Mouse (Mus musculus) testis, postnatal 10 days (tissue): ENCODE results near the gene Zswim3.
"Not testable (repeated sequence)": the region's sequence is repeated elsewhere in the genome, so short reads cannot be mapped to it uniquely, and the experiment has no call there.

Experiments
- DNase-seq: peaks from one replicate; pipeline ENCODE4 v3.0.0; 2021; ENCODE audit warnings: low spot score

The Zswim3 gene

DNA sequence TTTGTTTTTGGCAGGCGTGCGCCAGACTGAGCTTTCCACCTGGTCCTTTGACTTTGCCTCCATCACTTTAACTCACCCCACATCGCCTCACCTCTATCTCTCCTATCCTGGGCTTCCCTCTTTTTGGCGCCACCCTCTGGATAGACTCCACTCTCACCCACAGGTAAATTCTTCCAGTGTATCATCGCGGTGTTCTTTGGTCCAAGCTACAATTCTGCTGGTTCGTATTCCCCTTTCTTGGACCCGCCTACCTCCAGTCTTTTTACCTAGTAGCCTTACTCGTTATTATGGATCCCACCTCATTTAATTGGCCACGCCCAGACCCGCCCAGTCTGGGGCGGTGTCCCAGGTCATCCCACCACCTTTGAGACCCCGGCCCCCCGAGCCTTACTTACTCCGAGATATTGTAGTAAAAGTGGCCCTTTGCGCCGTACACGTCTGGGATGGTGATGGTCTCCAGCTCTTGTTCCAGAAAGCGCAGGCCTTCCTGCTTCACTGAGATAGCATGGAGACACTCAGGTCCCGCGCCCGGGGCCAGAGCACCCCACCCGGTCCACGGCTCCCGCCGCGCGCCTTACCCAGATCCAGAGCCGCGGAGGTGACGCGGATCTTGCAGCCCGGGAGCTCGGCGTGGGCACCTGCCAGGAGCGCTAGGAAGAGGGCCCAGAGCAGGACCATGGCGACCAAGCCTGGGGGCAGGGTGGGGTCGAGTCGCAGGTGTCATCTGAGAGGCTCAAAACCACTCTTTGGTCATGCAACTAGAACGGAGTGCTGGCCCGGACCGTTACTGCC is 51.6 kb downstream of the Zswim3 start:
- DNase-seq = no peak

DNA sequence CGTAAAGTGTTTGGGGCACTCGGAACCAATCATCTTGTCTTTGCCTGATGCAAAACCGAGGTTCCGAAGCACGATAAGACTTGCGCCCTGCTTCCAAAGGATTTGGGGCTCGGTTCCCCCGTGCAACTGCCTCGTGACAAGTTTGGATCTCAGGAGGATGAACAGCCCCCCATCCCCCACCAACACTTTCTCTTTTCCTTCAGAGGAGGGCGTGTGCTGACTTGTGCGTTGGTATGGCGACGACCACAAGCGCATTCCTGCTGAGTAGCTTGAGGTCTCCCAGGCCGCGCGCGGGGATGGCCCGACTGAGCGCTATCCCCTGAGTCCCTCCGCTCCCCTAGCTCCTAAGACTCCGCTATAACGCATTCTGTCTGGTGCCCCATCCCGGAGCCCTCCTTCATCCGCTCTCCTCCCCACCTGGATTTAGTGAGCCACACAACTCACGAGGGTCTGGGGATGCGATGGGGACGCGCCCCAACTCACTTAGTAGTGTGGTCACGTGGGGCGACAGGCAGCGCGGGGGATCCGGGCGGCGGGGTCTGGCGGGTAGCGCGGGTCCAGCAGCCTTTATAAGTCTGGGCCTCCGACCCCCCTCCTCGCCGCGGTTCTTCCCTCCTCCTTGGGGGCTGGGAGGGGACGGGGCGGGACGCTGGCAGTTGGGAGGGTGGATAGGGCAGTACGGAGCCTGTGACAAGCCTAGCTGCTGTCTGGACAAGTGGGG is 52.4 kb downstream of the Zswim3 start, which contains the start of gene Pltp:
Gene Pltp (minus strand): TSS at position 611 of the 721 bp plus-strand sequence.
- peak; percentile 78 for DNase-seq

DNA sequence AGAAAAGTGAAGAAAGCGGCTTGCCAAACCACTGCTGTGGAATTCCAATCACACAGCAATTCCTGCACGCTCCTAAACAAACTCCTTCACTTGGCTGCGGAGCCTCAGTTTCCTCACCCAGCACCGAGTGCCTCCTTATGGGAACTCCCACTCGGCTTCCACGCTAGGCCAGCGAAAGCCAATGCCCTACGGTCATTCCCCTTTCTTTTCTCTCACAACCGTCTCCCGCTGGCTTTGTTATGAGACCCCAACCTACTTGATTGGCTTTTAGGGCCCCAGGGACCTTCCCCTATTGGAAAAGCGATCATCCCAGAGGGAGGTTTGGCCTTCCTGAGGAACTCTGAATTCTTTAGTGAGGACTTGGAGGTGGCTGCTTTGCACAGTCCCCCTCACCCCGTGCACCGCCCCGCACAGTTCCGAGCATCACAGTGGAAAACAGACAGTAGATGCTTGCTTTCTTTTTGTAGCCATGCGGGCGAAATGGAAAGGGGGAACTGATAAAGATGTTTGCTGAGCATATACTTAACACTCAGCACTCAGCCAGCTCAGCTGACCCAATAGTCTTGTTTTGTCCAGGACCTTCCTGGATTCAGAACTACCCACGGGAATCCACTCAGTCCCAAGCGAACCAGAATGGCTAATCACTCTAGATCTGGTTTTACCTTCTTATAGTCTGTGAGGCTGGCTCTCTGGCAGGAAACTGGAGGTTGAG is 53.1 kb downstream of the Zswim3 start:
- no peak for DNase-seq

DNA sequence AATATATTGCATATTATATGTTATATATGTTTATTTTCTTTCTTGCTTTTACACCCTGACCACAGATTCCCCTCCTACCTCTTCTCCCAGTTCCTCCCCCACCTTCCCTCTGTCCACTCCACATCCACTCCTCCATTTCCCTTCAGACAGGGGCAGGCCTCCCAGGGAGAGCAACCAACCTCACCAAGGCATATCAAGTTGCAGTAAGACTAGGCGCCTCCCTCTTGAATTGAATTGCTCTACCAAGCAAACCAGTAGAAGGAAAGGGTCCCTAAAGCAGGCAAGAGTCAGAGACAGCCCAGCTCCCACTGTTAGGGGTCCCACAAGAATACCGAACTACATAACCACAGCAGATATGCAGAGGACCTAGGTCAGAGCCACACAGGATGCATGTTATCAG is 54.3 kb downstream of the Zswim3 start:
- no peak for DNase-seq

DNA sequence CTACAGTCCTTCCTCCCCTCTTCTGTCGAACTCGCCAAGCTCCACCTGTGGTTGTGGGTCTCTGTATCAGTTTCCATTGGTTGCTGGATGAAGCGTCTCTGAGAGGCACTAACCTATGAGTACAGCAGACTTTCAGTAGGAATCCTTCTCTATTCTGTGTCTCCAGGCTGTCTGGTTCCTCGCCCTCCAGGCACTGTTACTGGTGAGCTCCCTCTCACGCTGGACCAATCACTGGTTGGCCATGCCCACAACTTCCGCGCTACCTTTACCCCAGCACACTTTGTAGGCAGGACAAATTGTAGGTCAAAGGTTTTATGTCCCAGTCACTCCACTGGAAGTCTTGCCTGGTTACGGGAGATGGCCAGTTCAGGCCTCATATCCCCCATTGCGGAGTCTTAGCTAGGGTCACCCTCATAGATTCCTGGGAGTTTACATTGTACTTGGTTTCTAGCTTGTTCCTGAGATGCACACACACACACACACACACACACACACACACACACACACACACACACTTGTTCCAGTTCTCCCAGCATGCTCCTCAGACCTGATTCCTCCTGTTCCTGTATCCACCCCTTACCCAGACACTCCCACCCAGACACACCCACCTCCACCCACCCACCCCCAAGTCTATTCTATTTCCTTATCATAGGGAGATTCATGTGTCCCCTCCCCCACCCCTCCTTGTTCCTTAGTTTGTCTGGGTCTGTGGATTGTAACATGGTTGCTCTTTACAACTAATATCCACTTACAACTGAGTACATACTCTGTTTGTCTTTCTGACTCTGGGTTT is 54.9 kb downstream of the Zswim3 start:
- DNase-seq = no peak

DNA sequence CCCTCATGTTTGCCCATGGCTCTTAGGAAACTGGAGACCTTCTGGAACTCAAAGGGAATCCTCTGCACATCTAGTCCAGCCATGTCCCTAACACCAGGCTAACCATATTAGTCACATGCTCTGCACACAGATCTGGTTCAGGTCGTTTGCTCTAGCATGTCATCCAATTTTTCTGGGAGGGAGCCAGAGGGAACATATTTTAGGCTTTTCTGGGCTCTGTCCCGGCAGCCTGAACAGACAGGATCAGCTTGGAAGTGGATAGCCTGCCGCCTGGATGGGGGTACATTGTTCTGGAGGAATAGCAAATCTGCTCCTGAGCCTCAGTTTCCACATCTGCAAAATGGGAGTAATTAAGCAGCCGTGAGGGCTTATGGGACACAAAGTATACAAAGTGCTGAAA is 56.2 kb downstream of the Zswim3 start:
- no peak for DNase-seq

DNA sequence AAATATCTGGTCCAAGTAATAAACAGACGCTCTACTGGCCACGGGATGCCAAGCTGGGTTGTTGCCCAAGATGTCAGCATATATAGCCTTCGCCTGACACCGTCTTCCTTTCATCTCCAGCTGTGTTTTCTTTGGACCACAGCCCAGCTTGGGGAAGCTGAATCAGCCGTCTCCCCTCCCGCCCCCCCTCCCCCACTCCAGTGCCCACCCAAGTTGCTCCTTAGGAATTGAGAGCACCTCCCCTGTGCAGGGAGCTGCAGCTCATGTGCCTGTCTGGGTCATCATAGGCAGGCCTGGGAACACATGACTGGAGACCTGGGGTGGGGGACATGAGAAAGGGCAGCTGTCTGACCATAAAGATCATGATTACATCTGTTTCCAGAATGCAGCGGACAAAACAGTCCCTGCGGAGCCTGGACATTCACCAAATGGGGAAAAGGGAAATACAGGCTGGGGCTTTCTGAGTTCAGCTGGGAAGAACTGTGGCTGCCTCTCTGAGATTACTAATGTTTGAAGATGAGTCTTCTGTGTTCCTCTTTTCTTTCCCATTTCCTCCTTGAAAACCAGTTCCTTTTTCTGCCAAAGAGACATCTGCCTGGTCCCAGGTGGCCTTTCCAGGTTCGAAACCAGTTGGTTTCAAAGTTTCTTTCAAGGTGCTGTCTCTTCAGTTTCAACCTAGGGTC is 57.4 kb downstream of the Zswim3 start:
- DNase-seq = peak; percentile 81

DNA sequence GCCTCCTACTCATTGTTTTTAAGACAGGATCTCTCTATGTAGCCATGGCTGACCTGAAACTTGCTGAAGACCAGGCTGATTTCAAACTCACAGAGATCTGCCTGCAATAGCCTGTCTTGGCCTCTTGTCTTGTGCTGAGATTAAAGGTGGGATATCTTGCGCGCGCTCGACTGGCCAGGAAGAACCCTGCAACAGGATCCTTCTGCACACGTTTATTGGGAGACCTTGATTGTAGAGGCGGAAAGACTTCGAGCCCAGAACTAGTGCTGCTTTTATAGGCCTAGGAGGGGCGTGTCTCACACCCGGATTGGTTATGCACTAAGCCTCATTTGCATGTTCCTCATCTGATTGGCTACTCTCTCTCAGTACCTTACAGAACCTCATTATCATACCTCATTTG is 58.5 kb downstream of the Zswim3 start:
- not testable (repeated sequence) for DNase-seq

DNA sequence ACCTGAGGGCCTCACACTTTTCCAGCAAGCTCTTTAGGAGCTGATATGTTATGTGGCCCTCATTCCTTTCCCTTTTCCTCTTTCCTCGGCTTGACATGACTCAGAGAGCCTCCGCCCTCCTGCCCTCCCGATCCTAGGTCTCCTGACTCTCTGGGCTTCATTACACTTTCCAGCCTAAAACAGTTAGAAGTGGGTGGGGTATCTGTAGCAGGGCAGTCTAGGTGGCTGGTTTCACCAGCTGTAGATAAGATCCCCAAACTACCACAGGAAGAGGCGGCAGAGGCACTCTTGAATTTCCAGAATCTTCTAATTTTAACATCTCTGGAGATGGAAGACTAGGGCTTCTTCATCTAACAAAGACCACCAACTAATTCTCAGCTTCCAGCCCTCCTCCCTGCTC is 59.7 kb downstream of the Zswim3 start:
- no peak for DNase-seq

DNA sequence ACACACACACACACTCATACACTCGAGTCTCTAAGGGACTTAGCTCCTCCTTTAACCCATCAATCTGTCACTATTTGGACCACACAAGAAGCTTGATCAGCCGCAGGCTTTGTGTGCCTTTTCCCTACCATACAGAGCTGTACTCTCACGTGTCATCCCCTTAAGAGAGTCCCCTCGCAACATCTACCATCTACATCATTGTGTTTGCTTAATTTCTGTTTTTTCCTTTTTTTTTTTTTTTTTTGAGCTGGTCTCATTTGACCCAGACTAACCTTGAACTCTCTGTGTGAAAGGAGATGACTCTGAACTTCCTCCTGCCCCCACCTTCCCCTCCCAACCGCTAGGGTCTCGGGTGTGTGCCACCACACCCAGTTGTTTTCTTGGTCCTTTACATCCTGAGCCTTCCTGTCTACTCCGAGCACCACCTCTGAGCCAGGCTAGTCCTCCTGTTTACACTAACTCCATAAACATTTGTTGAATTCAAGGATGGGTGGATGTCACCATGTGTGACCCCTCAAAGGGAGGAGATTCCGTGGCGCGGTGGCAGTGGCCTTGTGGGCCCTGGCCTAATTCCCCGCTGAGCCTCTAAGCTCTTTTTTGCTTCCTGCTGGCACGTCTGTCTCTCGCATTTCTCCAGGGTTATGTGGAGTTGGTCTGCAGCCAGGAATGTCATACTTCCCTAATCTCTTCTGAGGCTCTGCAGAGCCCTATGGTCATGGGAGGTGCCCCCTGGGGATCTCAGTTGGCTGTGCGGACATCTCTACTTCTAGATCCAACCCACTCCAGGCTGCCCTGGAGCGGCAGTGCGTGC is 62.0 kb downstream of the Zswim3 start:
- peak; percentile 78 for DNase-seq

DNA sequence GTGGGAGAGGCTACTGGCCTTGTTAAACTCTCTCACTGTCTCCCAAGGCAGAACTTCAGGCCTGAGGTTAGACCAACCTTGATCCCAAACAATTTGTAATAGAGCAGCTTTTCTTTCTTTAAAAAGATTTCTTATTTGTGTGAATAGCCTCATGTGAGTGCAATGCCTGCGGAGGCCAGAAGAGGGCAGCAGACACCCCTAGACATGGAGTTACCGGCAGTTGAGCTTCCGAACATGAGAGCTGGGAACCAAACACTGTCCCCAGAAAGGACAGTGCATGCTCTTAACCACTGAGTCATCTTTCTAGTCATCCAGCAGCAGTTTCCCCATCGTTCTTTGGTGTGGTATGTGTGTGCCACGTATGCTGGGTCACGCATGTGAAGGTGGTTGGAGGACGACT is 62.7 kb downstream of the Zswim3 start:
- DNase-seq = peak; percentile 65

DNA sequence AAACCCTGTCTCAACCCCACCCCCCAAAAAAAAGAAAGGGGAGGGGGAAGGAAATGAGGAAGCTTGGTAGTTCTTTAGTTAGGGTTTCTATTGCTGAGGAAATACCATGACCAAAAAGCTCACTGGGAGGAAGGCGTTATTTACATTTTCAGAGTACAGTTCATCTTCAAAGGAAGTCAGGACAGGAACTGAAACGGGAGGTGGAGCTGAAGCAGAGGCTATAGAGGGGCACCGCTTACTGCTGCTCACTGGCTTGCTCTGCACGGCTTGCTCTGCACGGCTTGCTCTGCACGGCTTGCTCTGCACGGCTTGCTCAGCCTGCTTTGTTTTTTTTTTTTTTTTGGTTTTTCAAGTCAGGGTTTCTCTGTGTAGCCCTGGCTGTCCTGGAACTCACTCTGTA is 63.6 kb downstream of the Zswim3 start:
- no peak for DNase-seq
